Mouse (Mus musculus) heart, adult 18-20 months (tissue): ENCODE measurements around the gene Slc19a1. TPM values are rescaled to one million over a fixed set of nuclear protein-coding genes. Genes with fewer than 3 reads are reported as not detected.

Experiments used
- DNase-seq, 2 experiments: peaks; one replicate each; pipeline ENCODE4 v3.0.0; 2021 to 2022; ENCODE audit warnings: mixed read lengths in 1 of 2
- total RNA-seq, 2 experiments: library from RNA; stranded (reverse); gene quantifications; 2 replicates each; pipeline ENCODE4 v1.2.3; 2021

Slc19a1 gene
- total RNA-seq, 2 experiments from 2014 or later = 5.4 to 6.7 TPM

DNA sequence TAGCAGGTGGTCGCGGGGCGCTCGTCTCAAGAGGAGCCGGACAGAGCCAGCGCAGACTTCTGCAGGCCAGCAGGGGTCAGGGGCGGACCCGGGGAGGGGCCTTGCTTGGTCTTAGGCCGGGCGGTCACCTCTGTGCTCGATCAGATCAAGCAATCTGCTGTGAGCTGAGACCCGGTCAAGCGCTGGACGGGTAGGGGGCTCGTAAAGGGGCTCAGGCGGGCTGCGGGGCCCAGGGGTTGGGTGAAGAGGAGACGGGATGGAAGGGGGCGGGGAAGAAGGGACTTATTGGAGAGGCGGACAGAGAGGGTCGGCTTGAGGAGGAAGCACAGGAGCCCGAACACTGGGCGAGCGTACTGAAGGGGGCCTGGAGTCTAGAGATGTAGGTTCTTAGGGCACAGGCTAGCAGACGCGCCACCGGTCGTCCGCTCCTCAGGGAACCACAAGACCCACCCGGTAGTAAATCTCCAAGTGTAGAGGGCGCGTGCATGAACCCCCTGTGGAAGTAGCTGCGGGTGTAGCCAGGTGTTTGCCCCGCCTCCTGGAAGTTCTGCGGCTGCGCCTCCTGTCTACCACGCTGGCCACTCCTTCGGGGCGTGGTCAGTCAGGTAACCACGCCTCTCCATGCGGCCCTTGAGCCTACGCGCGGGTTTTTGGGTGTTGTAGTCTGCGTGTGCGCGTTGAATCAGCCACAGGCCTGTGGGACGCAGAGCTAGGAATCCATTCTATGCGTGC is 716 bp downstream of the Slc19a1 start:
- DNase-seq = peak; percentile 94

GRCm38 (mm10) chr10:77033323-77034025 is 1.4 kb downstream of the Slc19a1 start:
- DNase-seq = peak; percentile 65 to 69

GRCm38 (mm10) chr10:77035487-77035886 is 3.4 kb downstream of the Slc19a1 start:
- DNase-seq = no peak

- no peak for DNase-seq
These were observed 6.6 kb downstream of the Slc19a1 start for GRCm38 (mm10) chr10:77038579-77039174.

DNA sequence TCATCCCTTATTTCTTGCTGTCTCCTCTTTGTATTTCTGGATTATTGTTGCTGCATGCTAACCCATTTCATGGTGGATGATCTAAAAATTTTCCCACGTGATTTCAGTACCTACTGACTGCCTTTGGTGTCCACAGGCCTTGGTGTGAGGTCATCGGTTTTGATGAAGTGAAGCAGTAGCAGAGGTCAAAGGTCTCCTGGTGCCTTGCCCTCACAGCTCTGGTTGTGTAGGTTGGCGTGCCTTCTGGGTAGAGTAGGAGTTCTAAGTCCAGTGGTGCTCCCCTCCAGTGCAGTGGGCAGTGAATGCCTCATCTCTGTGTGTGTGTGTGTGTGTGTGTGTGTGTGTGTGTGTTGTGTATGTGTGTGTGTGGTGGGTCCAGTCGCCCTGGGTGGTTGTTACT is 16.2 kb downstream of the Slc19a1 start:
- DNase-seq = no peak

GRCm38 (mm10) chr10:77048606-77049005 is 16.6 kb downstream of the Slc19a1 start:
- DNase-seq = no peak

DNA sequence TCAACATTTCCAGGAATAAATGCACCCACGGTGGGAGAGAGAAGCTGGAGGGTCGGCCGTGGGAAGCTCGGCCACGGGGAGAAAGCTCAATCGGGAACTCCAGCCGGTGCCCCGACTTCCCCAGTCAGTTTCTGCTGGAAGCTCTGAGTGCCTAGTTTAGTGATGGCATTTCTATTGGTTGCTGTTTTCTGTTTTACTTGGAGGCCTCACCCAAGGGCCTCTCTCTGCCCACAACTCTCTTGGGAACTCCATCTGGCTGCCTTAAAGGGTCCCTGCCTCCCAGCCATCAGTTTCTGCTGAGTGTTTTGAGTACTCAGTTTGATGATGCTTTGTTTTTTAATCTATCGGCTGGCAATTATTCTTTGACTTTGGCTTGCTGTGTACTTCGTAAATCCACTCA is 24.7 kb downstream of the Slc19a1 start:
- DNase-seq = no peak

DNA sequence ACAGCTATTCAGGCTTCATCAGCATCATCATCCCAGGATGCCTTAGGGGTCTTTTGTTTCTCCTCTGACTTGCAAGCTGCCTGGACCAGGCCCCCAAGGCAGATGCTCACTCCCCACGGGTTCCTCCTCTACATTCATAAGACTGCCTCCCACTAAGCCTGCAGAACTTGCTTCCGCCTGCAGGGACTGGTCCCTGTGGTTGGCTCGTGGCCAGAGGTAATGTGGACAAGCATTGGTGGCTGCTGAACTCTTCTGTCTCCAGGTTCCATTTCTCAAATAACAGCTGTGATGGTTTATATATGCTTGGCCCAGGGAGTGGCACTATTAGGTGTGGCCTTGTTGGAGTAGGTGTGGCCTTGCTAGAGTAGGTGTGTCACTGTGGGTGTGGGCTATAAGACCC is 29.4 kb downstream of the Slc19a1 start:
- no peak for DNase-seq

DNA sequence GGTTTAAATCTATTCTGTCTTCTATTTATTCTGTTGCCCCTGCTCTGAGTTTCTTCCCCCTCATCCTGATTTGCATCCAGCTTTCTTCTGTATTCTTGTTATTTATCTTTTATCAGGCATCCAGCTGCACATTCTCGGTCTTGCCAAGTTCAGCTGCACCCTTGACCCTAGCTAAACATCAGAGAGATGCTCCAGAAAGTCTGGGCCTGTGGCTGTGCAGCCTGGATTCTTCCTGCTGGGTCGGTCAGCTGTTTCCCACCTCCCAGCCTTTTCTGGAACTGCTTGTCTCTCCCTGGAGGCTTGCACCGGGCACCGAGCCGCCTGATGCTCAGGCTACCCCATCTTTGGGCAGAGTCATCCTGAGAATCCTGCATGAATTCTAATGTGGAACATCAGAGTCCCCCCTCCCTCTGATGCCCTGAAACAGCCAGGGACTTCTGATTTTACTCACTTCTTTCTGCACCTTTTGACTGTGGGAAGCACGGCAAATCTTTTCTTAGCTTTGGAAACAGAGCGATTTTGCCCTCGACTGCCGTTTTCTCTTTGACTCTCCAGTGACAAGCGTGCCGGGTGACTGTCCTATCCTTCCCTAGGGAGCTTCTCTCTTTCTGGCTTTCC is 30.5 kb downstream of the Slc19a1 start:
- DNase-seq = peak; percentile 19 to 31

DNA sequence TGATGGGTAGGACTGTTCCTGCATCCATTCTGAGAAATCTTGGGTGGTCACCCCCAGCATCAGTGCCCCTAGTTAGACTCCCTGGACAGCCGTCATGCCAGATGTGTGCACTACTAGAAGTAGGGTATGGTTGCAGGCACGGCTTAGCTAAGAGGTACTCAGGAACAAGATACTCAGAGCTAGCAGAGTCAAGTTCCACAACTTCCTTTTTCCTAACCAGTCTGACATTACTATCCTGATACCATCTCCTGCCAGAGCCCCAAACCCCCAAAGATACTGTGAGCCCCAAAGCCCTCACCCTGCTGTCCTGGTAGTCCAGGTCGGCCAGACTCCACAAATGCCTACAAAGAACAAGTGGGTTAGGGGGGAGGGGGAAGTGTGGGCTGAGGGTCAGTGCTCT is 32.2 kb downstream of the Slc19a1 start:
- DNase-seq = no peak

- no peak for DNase-seq
These were observed 32.6 kb downstream of the Slc19a1 start for GRCm38 (mm10) chr10:77064659-77065058.

- no peak for DNase-seq
These were observed 36.4 kb downstream of the Slc19a1 start for GRCm38 (mm10) chr10:77068469-77068868.

DNA sequence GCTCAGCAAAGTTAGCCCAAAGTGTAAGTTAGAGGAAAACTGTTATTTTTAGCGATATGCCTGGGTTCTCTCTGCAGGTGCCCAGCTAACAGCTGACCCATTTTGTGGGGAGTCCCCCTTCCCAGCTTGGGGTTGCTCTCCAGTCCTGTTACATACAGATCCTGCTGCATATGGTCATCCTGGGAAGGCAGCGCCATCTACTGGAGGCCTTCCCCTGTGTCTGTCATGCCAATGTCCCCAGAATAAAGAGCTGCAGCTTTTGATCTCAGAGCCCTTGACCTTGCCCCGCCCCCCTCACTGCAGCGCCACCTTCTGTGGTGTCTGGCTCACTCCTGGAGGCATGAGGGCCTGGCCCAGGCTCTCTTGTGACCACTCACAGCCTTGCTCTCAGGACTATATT is 38.0 kb downstream of the Slc19a1 start:
- DNase-seq = peak; percentile 31 to 58

DNA sequence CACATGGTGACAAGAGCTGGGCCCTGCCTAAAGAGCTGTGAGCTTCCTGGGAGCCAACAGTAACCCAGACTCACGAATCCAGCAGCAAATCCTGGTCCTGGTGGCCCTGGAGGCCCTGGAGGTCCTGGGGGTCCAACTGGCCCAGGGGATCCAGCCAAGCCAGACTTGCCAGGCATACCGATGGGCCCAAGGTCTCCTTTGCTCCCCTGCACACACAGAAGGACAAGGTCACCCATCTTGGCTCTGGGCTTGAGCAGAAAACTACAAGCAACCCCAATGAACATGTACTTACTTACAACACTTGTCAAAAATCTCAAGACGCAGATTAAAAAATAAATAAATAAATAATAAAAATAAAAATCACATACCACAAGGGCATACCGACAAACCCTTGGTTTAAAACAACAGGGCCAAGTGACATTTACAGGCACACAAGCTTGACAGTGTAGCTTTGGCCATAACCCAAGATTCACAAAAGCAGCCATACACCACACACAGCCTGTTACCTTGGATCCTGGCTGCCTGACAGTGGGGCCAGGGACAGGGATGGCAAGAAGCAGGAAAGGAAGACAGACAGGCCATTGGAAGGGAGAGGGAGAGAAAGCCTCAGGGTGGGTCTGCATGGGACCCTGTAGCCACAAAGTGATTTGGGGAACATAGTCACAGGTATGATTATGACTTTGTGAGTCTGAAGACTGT is 42.4 kb downstream of the Slc19a1 start:
- no peak for DNase-seq

- no peak for DNase-seq
These were observed 46.4 kb downstream of the Slc19a1 start for GRCm38 (mm10) chr10:77078456-77078855.

DNA sequence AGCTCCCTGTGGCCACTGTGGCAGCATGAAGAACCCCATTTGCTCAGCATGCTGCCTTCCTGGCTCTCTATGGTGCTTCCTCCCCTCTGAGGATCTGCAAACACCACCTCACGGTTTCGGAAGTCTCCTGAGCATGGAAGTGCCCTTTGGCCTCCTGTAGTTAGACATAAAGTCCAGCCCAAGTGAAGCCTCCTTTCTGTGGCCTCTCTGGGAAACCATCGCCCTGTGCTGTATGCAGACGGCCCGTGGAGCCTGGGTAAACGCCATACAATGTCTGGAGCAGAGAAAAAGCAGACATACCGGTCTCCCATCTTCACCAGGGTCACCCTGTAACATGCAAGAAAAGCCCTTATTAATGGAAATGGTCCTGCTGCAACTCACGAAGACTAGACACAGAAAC is 46.9 kb downstream of the Slc19a1 start:
- DNase-seq = no peak

GRCm38 (mm10) chr10:77082453-77082852 is 50.4 kb downstream of the Slc19a1 start:
- peak; percentile 61 to 81 for DNase-seq

DNA sequence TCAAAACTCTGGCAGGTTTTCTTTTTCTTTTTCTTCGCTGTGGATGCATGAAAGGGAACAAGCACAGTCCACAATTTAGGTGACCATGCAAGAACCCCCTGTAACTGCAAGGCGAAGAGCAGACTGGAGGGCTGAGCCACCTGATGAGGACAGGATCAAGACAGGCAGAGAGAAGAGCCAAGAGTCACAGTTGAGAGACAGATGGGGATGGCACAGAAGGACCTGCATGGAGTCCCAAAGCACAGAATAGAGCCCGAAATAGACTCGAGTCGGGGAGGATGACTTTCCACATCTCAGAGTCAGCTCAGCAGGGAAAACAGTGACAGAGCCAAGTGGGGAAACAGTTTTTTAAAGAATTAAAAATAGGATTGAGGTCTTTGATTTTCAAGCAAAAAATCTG is 50.9 kb downstream of the Slc19a1 start:
- DNase-seq = no peak

- DNase-seq = no peak
These were observed 52.5 kb downstream of the Slc19a1 start for GRCm38 (mm10) chr10:77084568-77084967.

GRCm38 (mm10) chr10:77089336-77089735 is 57.3 kb downstream of the Slc19a1 start:
- DNase-seq = peak; percentile 73 to 75

GRCm38 (mm10) chr10:77090063-77090462 is 58.0 kb downstream of the Slc19a1 start:
- DNase-seq = no peak

- DNase-seq = no peak
These were observed 59.6 kb downstream of the Slc19a1 start for GRCm38 (mm10) chr10:77091538-77092097.
